Mouse (Mus musculus) midbrain, embryonic 10.5 days (tissue): ENCODE measurements at regions not wholly inside any gene's neighbourhood (a gene's known extent, or its start where the extent isn't known, plus 50 kb on each side); places are given as distances from the start of the nearest gene placed in this dataset.

Source experiments
- DNase-seq: peaks from one replicate; pipeline ENCODE4 v3.0.0-alpha.2; 2017; ENCODE audit warnings: low spot score
- H3K27ac ChIP-seq: fragments of 300-500 bp; sonication (generic); replicated peaks from 2 replicates; pipeline ENCODE4 v1.5.1; 2016; ENCODE audit warnings: mild to moderate bottlenecking
- H3K27me3 ChIP-seq: fragments of 300-500 bp; sonication (generic); 2 replicates; pipeline ENCODE4 v1.6.1; 2016; ENCODE audit warnings: low read depth, mild to moderate bottlenecking; ENCODE audit not compliant: poor library complexity, severe bottlenecking
- H3K36me3 ChIP-seq: fragments of 300-500 bp; sonication (generic); 2 replicates; pipeline ENCODE4 v1.6.1; 2016; ENCODE audit warnings: mild to moderate bottlenecking, moderate library complexity
- H3K4me1 ChIP-seq: fragments of 300-500 bp; sonication (generic); 2 replicates; pipeline ENCODE4 v1.6.1; 2016
- H3K4me3 ChIP-seq: fragments of 300-500 bp; sonication (generic); 2 replicates; pipeline ENCODE4 v1.5.1; 2016; ENCODE audit warnings: mild to moderate bottlenecking, moderate library complexity
- H3K9me3 ChIP-seq: fragments of 300-500 bp; sonication (generic); replicated peaks from 2 replicates; pipeline ENCODE4 v1.6.1; 2016; ENCODE audit warnings: mild to moderate bottlenecking
- whole genome bisulfite sequencing: fragments of 180-500 bp; shearing (Covaris S2); methylation state at CpG from one replicate; pipeline ENCODE4 v1.1.7; 2016; 5-methylcytosine and 5-hydroxymethylcytosine counted together

DNA sequence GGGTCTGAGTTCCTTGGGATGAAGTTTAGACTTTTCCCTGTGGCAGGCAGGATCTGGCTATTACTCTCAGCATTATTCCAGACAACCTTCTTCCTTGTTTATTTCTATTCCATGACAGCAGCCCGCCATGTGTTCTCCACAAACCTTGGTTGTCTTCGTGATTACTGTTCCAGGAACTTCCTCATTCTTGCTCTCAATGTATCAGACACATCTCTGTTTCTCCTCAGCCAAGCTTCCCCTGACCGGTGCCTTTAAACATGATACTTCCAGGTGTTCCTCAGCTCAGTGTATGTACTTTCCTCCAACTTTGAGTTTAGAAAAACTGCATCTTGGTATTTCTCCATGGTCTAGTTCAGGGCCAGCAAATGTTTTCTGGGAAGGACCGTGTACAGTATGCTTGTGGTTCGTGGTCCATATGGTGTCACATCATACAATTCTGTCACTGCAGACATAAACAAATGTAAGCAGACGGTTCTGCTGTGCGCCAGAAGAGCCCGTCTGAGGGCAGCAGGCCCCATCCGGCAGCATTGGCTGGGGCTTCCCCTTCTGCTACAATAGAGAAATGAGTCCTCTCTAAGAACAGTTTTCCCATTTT lies 64.2 kb downstream of the Peg10 start:
- Histone ChIP-seq H3K27ac (no peak overlapping the region), H3K36me3 (no peaks in the 10 kb centered on the region), H3K4me1 (peaks cover 2% of the 10 kb centered on the region), H3K27me3 (no peaks in the 10 kb centered on the region), H3K4me3 (no peak overlapping the region), H3K9me3 (no peaks in the 10 kb centered on the region)
- no peak for DNase-seq
- WGBS = 80% methylated on average over 9 of the region's 9 CpGs

DNA sequence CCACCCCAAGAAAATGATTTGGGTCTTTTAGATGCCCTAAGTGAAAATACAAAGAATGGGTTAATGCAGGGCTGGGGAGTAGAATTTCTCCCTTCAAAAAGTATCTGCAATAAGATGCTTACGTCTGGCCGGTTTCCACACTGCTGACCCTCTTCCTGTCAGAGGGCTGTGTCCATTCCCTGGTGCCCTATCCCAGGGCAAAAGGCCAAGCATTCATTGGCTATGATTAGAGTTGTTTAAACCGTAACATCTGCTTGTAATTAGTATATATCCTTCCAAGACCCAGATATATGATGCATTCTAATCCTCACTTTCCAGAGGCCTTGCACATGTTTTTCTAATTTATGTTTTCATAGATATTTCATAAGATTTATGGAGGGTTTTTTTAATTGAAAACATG lies 66.1 kb downstream of the Peg10 start:
- Histone ChIP-seq H3K9me3 (0 out of 2 replicates have a peak, but pooled peaks cover 4% of the 10 kb centered on the region), H3K27ac (no peak overlapping the region), H3K4me3 (no peak overlapping the region), H3K4me1 (no peaks in the 10 kb centered on the region), H3K27me3 (no peaks in the 10 kb centered on the region), H3K36me3 (no peaks in the 10 kb centered on the region)
- no peak for DNase-seq
- 55% methylated on average over 3 of the region's 3 CpGs for WGBS

DNA sequence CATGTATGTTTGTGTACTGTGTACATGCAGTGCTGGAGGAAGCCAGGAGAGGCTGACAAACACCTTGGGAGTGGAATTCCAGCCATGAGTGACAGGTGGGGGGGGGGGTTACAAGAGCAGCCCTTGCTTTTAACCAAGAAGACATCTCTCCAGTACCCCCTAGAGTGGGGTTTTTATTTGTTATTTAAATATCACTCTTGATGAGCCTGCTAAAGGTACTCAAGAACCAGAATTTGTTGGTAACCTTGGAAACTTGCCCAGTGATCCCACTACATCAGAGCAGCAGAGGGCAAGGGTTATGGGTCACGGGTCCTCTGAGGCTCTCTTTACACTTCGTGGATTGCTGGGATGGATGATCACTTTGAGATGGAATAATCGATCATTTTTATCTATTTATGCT lies 69.8 kb downstream of the Peg10 start:
- H3K4me1 ChIP-seq = no peaks in the 10 kb centered on the region
- H3K27me3 ChIP-seq = no peaks in the 10 kb centered on the region
- no peak overlapping the region for H3K27ac ChIP-seq
- H3K9me3 ChIP-seq = peaks cover 4% of the 10 kb centered on the region; the same call in 1 of the 2 replicates
- no peak overlapping the region for H3K4me3 ChIP-seq
- no peaks in the 10 kb centered on the region for H3K36me3 ChIP-seq
- 70% methylated on average over 3 of the region's 3 CpGs for WGBS
- DNase-seq = no peak

DNA sequence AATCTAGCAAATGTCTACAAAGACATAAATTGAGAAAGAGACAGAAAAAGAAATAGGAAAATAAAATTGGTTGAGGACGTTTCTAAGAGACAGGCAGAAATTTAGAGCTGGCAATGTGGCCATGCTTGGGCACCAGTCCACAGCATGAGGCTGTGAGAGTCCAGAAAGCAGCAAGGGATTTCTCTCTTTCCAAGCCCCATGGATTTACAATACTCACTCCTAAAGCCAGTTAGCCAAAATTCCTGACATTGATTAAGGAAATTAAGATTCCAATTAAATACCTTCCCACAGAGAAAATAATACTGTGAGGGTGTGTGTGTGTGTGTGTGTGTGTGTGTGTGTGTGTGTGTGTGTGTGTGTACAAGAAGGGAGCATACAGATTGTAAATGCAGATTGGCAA lies 61.5 kb upstream of the Ppp1r9a start:
- Histone ChIP-seq H3K4me3 (no peak overlapping the region), H3K9me3 (0 out of 2 replicates have a peak, but pooled peaks cover 7% of the 10 kb centered on the region), H3K27me3 (no peaks in the 10 kb centered on the region), H3K27ac (no peak overlapping the region), H3K36me3 (no peaks in the 10 kb centered on the region), H3K4me1 (no peaks in the 10 kb centered on the region)
- WGBS = 65% methylated on average over 1 of the region's 1 CpGs
- no peak for DNase-seq

DNA sequence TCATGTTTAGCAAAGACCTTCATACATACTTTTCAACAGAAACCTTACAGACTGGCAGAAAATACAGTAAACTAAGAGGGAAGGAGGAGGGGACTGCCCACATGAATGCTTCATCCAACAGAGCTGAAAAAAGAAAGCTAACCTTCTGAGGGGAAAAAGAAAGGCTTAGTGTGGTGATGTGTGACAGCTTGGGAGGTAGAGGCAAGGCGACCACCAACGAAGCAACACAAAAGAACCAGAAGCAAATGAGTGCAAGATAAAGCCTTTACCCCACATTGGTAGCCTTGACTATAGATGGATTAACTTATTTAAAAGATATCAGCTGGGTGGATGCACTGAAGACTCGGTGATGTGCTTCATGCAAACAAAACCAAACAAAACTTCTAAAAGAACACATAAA lies 53.0 kb upstream of the Ppp1r9a start:
- Histone ChIP-seq H3K9me3 (no peaks in the 10 kb centered on the region), H3K4me3 (no peak overlapping the region), H3K27ac (peak overlapping the region; percentile 53), H3K36me3 (no peaks in the 10 kb centered on the region), H3K27me3 (no peaks in the 10 kb centered on the region), H3K4me1 (peaks cover 32% of the 10 kb centered on the region)
- WGBS = 25% methylated on average over 3 of the region's 3 CpGs
- peak; percentile 65 for DNase-seq

DNA sequence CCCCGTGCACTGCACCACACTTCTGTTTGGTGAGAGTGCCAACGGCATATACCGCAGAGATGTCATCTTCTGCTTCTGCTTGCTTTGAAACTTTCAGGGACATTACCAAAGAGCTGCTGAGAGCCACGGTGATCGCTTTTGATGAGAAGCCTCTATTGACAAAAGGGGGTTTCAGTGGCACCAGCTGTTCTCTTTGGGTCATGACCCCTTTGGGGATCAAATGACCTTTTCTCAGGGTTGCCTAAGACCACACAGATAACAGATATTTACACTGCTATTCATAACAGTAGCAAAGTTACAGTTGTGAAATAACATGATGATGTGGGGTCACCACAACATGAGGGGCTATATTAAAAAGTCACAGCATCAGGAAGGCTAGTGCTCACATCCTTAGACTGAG lies 51.7 kb upstream of the Ppp1r9a start:
- Histone ChIP-seq H3K4me1 (peaks cover 37% of the 10 kb centered on the region), H3K36me3 (no peaks in the 10 kb centered on the region), H3K9me3 (no peaks in the 10 kb centered on the region), H3K27ac (peak overlapping the region; percentile 53), H3K27me3 (no peaks in the 10 kb centered on the region), H3K4me3 (no peak overlapping the region)
- 15% methylated on average over 5 of the region's 5 CpGs for WGBS
- peak; percentile 27 for DNase-seq
